Mouse (Mus musculus): ENCODE results near the gene Gm33543. TPM values are rescaled to one million over a fixed set of nuclear protein-coding genes. Genes with fewer than 3 reads are reported as not detected.
A peak's percentile ranks its signal among the peaks of the same experiment; 100 is the strongest.

Gene Gm33543
- polyA plus RNA-seq, 1 experiment = not detected

DNA sequence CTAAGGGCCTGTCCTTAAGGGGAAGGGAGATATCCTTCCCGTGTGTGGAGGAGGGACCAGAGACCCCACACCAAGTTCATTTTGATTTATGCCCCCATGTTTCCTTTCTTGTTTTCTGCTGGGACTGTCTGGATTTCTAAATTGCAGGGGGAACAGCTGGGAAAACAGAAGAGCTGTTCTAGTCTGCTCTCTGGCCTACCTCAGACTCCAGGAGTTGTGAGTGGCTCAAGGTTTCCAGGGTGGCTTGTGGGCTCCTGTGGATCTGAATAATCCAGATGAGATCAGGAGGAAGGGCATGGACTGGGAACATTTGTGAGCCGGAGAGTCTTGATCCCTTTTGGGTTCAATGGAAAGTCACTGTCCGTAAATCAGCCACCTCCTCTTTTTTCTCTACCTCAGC lies 17.1 kb downstream of the Gm33543 start:
- H3K4me1 ChIP-seq (ENCODE audit: control insufficient read depth, insufficient read depth, low read length) = no peaks in the 10 kb centered on the region
- no peak overlapping the region for H3K4me3 ChIP-seq (replicated peaks; ENCODE audit: control insufficient read depth, low read depth, low read length)
- H3K27ac ChIP-seq (ENCODE audit: control insufficient read depth, insufficient read depth, low read depth, low read length, poor library complexity) = no peak overlapping the region
- WGBS = 70% methylated on average over 3 of the region's 3 CpGs
- TF ChIP-seq POLR2A (IDR thresholded peaks at IDR 0.05; ENCODE audit: borderline replicate concordance, control insufficient read depth, low read depth, low read length) = no peak
- TF ChIP-seq CTCF (IDR thresholded peaks at IDR 0.05; ENCODE audit: control insufficient read depth, insufficient read depth, low read length) = no peak

DNA sequence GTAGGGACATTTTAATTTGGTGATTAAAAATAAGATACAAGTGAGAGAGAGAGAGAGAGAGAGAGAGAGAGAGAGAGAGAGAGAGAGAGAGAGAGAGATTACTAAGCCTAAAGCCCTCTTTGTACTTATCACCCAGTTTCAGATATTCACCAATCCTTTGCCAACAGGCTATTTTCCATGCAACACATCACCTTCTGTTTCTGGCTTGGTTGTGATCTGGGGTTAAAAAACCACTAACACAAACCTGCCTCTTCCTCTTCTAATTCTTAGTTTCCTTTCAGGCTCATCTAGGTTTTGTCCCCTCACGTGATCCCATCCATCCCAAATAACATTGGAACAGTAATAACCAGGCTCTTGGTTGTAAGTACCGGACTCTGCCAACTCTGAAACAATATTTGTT lies 24.2 kb downstream of the Gm33543 start:
- 45% methylated on average over 2 of the region's 2 CpGs for WGBS
- Histone ChIP-seq H3K4me1 (ENCODE audit: control insufficient read depth, insufficient read depth, low read length) (no peaks in the 10 kb centered on the region; the same call in 1 of the 2 replicates), H3K27ac (ENCODE audit: control insufficient read depth, insufficient read depth, low read depth, low read length, poor library complexity) (peak overlapping the region; percentile 87; the same call in 1 of the 2 replicates), H3K4me3 (replicated peaks; ENCODE audit: control insufficient read depth, low read depth, low read length) (no peak overlapping the region)
- TF ChIP-seq CTCF (IDR thresholded peaks at IDR 0.05; ENCODE audit: control insufficient read depth, insufficient read depth, low read length) = no peak
- TF ChIP-seq POLR2A (IDR thresholded peaks at IDR 0.05; ENCODE audit: borderline replicate concordance, control insufficient read depth, low read depth, low read length) = no peak

DNA sequence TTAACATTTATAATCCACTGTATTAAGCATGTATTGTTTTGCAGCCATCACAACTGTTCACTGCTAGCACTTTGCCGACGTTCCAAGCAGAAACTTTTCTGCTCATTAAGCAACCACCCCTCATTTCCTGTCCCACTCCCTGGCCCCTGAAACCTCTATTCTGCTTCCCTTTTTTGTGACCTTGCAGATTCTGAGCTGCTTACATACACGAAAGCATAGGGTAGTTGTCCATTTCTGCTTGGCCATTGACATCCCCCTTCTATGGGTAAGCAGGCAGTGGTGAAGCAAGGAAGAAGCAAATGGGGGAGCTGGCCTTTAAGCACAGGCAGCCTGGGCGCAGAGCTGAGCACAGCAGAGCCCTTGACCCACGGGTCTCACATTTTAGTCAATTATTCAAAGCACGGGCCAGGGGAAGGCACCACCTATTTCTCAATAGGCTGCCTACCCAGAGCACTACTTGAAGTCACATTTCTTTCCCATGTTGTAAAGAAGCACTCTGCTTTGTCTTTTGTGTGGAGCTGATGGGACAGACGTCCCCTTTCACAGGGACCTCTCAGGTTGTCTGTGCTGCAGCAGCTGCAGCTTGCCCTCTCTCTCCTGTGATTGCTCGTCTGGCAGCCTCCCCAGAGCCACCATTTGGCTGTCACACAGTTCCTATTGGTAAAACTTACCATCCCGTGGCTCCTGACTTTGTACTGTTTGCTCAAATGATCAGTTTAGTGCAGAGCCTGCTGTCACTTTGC lies 25.1 kb downstream of the Gm33543 start:
- TF ChIP-seq POLR2A (IDR thresholded peaks at IDR 0.05; ENCODE audit: borderline replicate concordance, control insufficient read depth, low read depth, low read length) = no peak
- TF ChIP-seq CTCF (IDR thresholded peaks at IDR 0.05; ENCODE audit: control insufficient read depth, insufficient read depth, low read length) = no peak
- no peak overlapping the region for H3K4me3 ChIP-seq (replicated peaks; ENCODE audit: control insufficient read depth, low read depth, low read length)
- 2% methylated on average over 9 of the region's 9 CpGs for WGBS
- H3K4me1 ChIP-seq (ENCODE audit: control insufficient read depth, insufficient read depth, low read length) = no peaks in the 10 kb centered on the region; the same call in 1 of the 2 replicates
- H3K27ac ChIP-seq (ENCODE audit: control insufficient read depth, insufficient read depth, low read depth, low read length, poor library complexity) = peak overlapping the region; percentile 87

DNA sequence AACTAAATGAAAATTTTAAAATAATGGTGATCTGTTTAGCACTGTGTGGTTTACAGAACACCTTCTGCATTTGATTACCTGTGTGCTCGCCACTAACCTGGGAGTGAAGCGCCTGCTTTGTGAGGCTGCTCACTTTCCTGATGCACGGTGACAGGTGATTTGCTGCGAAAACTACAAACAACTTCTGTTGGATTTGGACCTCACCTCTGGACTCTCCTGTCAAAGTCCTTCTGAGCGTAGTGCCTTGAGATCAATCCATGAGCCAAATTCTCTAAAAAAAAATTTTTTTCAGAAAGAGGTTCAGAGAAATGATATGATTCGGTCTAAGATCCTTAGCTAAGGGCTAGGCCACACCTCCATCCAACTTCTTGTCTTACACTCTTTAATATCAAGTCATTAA lies 28.4 kb downstream of the Gm33543 start:
- no peak for TF ChIP-seq POLR2A (IDR thresholded peaks at IDR 0.05; ENCODE audit: borderline replicate concordance, control insufficient read depth, low read depth, low read length)
- no peak for TF ChIP-seq CTCF (IDR thresholded peaks at IDR 0.05; ENCODE audit: control insufficient read depth, insufficient read depth, low read length)

DNA sequence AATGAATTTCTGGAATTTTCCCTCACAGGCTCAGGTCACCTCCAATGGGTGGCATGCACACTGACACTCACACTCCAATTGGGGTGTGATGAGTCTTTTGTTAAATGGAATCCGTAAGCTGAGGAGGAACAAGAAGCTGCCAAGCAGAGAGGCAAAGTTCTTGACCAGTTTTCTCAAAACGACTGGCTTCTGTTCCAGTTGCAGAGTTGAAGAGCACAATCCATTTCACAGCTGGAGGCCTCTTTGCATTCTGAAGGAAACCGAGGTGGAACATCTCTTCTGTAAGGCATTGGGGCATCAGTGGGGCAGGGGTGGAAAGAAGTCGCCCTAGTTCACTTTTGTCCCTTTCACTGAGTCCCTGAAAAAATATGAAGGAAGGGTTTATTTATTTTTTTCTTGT lies 30.9 kb downstream of the Gm33543 start:
- Histone ChIP-seq H3K27ac (ENCODE audit: control insufficient read depth, insufficient read depth, low read depth, low read length, poor library complexity) (no peak overlapping the region), H3K4me3 (replicated peaks; ENCODE audit: control insufficient read depth, low read depth, low read length) (no peak overlapping the region), H3K4me1 (ENCODE audit: control insufficient read depth, insufficient read depth, low read length) (no peaks in the 10 kb centered on the region)
- WGBS = 76% methylated on average over 4 of the region's 4 CpGs
- TF ChIP-seq CTCF (IDR thresholded peaks at IDR 0.05; ENCODE audit: control insufficient read depth, insufficient read depth, low read length) (no peak), POLR2A (IDR thresholded peaks at IDR 0.05; ENCODE audit: borderline replicate concordance, control insufficient read depth, low read depth, low read length) (no peak)

More for the DNA sequence above, 28.4 kb downstream of the Gm33543 start:
- Histone ChIP-seq H3K27ac (ENCODE audit: control insufficient read depth, insufficient read depth, low read depth, low read length, poor library complexity) (no peak overlapping the region), H3K4me1 (ENCODE audit: control insufficient read depth, insufficient read depth, low read length) (no peaks in the 10 kb centered on the region; the same call in 1 of the 2 replicates), H3K4me3 (replicated peaks; ENCODE audit: control insufficient read depth, low read depth, low read length) (no peak overlapping the region)
- WGBS = 88% methylated on average over 6 of the region's 6 CpGs

DNA sequence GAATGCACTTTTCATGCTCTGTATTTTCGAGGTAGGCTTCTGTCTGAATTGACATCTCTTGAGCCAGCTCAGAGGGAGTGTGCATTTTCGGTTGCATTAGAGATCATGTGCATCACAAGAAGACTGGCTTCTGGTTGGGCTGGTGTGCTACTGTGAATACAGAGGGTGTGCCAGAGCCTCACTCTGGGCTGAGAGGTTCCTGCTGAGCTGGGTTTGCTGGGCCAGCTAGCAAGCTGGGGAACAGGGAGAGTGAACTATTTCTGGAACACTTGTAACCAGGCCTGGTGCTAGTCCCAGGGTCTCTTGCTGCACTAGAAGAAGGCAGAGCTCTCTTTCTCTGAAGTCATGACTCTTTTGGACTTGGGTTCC lies 41.3 kb downstream of the Gm33543 start:
- TF ChIP-seq CTCF (IDR thresholded peaks at IDR 0.05; ENCODE audit: control insufficient read depth, insufficient read depth, low read length) = no peak
- no peak for TF ChIP-seq POLR2A (IDR thresholded peaks at IDR 0.05; ENCODE audit: borderline replicate concordance, control insufficient read depth, low read depth, low read length)
- Histone ChIP-seq H3K4me3 (replicated peaks; ENCODE audit: control insufficient read depth, low read depth, low read length) (no peak overlapping the region), H3K4me1 (ENCODE audit: control insufficient read depth, insufficient read depth, low read length) (no peaks in the 10 kb centered on the region; the same call in 1 of the 2 replicates), H3K27ac (ENCODE audit: control insufficient read depth, insufficient read depth, low read depth, low read length, poor library complexity) (no peak overlapping the region)
- WGBS = 71% methylated on average over 2 of the region's 2 CpGs

DNA sequence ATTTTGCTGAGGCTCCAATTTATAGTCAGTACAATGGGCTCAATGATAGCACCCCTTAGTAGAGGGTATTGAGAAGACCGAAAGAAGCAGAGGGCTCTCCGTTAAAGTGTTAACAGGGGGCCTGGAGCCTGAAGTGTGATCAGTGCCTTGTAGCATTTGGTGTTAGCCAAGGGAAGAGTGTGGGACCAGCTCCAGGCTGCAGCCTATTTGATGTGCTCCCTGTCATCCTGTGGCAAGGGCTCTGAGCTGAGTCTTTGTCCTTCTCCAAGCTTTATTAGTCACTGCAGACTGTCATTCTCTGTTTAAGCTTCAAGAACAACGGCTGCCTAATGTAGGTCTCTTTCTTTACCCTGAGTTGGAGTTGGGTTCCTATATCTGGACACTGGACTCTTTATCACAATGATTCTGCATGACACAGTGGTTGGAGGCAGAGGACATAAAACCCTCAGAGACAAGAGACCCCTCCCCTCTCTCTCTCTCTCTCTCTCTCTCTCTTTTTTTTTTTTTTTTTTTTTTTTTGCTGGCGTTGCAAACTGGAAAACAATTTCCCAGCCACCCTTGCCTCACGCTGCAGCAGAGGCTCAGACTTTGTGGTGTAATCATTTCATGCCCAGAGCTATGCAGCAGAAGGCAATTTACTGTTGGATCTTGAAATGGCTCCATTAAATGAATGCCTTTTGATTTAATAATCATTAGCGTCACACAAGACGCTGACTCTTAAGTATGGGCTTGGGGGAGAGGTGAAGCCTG lies 41.9 kb downstream of the Gm33543 start:
- TF ChIP-seq CTCF (IDR thresholded peaks at IDR 0.05; ENCODE audit: control insufficient read depth, insufficient read depth, low read length) (no peak), POLR2A (IDR thresholded peaks at IDR 0.05; ENCODE audit: borderline replicate concordance, control insufficient read depth, low read depth, low read length) (no peak)
- Histone ChIP-seq H3K4me3 (replicated peaks; ENCODE audit: control insufficient read depth, low read depth, low read length) (no peak overlapping the region), H3K27ac (ENCODE audit: control insufficient read depth, insufficient read depth, low read depth, low read length, poor library complexity) (no peak overlapping the region), H3K4me1 (ENCODE audit: control insufficient read depth, insufficient read depth, low read length) (no peaks in the 10 kb centered on the region; the same call in 1 of the 2 replicates)
- WGBS = 85% methylated on average over 7 of the region's 7 CpGs

DNA sequence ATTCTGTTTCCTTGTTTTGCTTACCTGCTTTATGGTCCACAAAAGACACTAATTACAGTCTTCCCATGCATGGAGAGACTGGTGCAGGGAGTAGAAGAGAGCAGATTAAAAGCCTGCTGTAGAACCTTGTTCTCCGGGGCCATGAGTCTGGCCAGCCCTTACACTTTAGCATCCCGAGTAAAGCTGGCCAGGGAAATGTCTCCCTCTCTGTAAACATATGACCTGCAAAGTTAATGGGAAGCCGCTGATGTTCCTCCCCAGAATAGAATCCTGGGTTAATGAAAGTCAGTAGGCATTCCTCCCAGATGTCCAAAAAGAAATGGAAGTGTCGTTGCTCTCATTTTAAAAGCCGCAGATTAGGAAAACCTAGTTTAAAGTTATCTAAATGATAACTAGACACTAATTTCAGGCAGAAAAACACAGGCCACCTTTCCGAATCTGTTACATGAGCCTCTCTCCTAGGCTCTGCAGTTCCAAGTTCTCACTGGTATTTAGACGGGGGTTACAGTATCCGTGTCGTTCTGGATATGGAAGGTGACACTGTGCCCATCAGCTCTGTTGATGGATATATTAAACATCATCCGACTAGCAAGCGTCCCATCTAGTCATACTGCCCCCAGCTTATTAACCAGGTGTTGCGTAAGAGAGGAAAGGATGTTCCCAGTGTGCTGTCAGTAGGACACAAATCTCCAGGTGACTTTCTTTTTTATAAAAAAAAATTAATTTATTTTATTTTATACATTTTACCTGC lies 44.9 kb downstream of the Gm33543 start:
- H3K4me3 ChIP-seq (replicated peaks; ENCODE audit: control insufficient read depth, low read depth, low read length) = no peak overlapping the region
- 86% methylated on average over 12 of the region's 12 CpGs for WGBS
- no peak for TF ChIP-seq POLR2A (IDR thresholded peaks at IDR 0.05; ENCODE audit: borderline replicate concordance, control insufficient read depth, low read depth, low read length)
- TF ChIP-seq CTCF (IDR thresholded peaks at IDR 0.05; ENCODE audit: control insufficient read depth, insufficient read depth, low read length) = no peak
- H3K27ac ChIP-seq (ENCODE audit: control insufficient read depth, insufficient read depth, low read depth, low read length, poor library complexity) = no peak overlapping the region
- H3K4me1 ChIP-seq (ENCODE audit: control insufficient read depth, insufficient read depth, low read length) = no peaks in the 10 kb centered on the region; the same call in 1 of the 2 replicates
